In genomic region chr9:109931257-109932171, GRCm38 (mm10) we compare ENCODE assay signal across 7 mouse cellular contexts. TPM values are rescaled to one million over a fixed set of nuclear protein-coding genes. Genes with fewer than 3 reads are reported as not detected.
DNase-seq lines count a peak whose midpoint lies in the region; ATAC-seq lines count a peak whose summit lies in the region.

Gene Map4 (plus strand): TSS chr9:109931460.

- no peaks in the 10 kb centered on the region for H3K36me3 ChIP-seq in embryonic facial prominence, embryonic 11.5 days (replicated peaks; ENCODE audit: control insufficient read depth, insufficient read depth, low read depth, low read length)
- H3K36me3 ChIP-seq in limb, embryonic 11.5 days (ENCODE audit: control insufficient read depth, insufficient read depth, low read length) = no peaks in the 10 kb centered on the region
- H3K36me3 ChIP-seq in midbrain, embryonic 14.5 days (ENCODE audit: control insufficient read depth, insufficient read depth, low read length) = no peaks in the 10 kb centered on the region

- H3K4me1 ChIP-seq in embryonic facial prominence, embryonic 11.5 days (ENCODE audit: control insufficient read depth, insufficient read depth, low read length) = 0 out of 2 replicates have a peak, but pooled peaks cover 2% of the 10 kb centered on the region
- peaks cover 5% of the 10 kb centered on the region; the same call in 1 of the 2 replicates for H3K4me1 ChIP-seq in limb, embryonic 11.5 days (ENCODE audit: control insufficient read depth, insufficient read depth, low read length)
- H3K4me1 ChIP-seq in midbrain, embryonic 14.5 days (ENCODE audit: control insufficient read depth, insufficient read depth, low read length) = peaks cover 8% of the 10 kb centered on the region

- H3K4me3 ChIP-seq in embryonic facial prominence, embryonic 11.5 days (ENCODE audit: low read depth, low read length) = peak within 1 kb of the TSS; percentile 80
- H3K4me3 ChIP-seq in limb, embryonic 11.5 days (ENCODE audit: low read depth, low read length) = peak within 1 kb of the TSS; percentile 73
- H3K4me3 ChIP-seq in midbrain, embryonic 14.5 days (replicated peaks; ENCODE audit: low read depth, low read length) = peak within 1 kb of the TSS; percentile 84

- H3K9ac ChIP-seq in embryonic facial prominence, embryonic 11.5 days (replicated peaks; ENCODE audit: low read length) = peak within 1 kb of the TSS; percentile 82
- H3K9ac ChIP-seq in limb, embryonic 11.5 days (ENCODE audit: low read length) = peak within 1 kb of the TSS; percentile 74
- peak within 1 kb of the TSS; percentile 83 for H3K9ac ChIP-seq in midbrain, embryonic 14.5 days (replicated peaks; ENCODE audit: low read length)

- H3K27ac ChIP-seq in embryonic facial prominence, embryonic 11.5 days (replicated peaks; ENCODE audit: low read depth, low read length) = peak within 1 kb of the TSS; percentile 85
- peak within 1 kb of the TSS; percentile 88 for H3K27ac ChIP-seq in limb, embryonic 11.5 days (replicated peaks; ENCODE audit: low read depth, low read length)
- H3K27ac ChIP-seq in midbrain, embryonic 14.5 days (replicated peaks; ENCODE audit: low read depth, low read length) = peak within 1 kb of the TSS; percentile 93

- ATAC-seq in embryonic facial prominence, embryonic 11.5 days (replicated peaks; ENCODE audit: insufficient number of reproducible peaks, low FRiP score, low TSS enrichment, low read depth) = peak; percentile 97
- peak; percentile 99 for ATAC-seq in limb, embryonic 11.5 days (ENCODE audit: insufficient number of reproducible peaks, low FRiP score, low TSS enrichment, low read depth)
- peak; percentile 98 for ATAC-seq in midbrain, embryonic 14.5 days (ENCODE audit: low FRiP score, low TSS enrichment)

- no peaks in the 10 kb centered on the region for H3K27me3 ChIP-seq in embryonic facial prominence, embryonic 11.5 days (ENCODE audit: control insufficient read depth, insufficient read depth, low read length)
- H3K27me3 ChIP-seq in limb, embryonic 11.5 days (ENCODE audit: control insufficient read depth, insufficient read depth, low read length) = no peaks in the 10 kb centered on the region
- no peaks in the 10 kb centered on the region for H3K27me3 ChIP-seq in midbrain, embryonic 14.5 days (ENCODE audit: control insufficient read depth, insufficient read depth, low read length)

- peak within 1 kb of the TSS; percentile 73 for H3K4me2 ChIP-seq in embryonic facial prominence, embryonic 11.5 days (ENCODE audit: low read depth, low read length)
- H3K4me2 ChIP-seq in limb, embryonic 11.5 days (ENCODE audit: low read depth, severe bottlenecking) = peak within 1 kb of the TSS; percentile 88
- H3K4me2 ChIP-seq in midbrain, embryonic 14.5 days (ENCODE audit: low read length) = peak within 1 kb of the TSS; percentile 82

- under 1% methylated on average over 79 of the region's 94 CpGs for WGBS in embryonic facial prominence, embryonic 11.5 days
- WGBS in limb, embryonic 11.5 days = under 1% methylated on average over 94 of the region's 94 CpGs
- WGBS in midbrain, embryonic 14.5 days = under 1% methylated on average over 93 of the region's 94 CpGs

- no peaks in the 10 kb centered on the region for H3K9me3 ChIP-seq in embryonic facial prominence, embryonic 11.5 days (replicated peaks; ENCODE audit: control insufficient read depth, low read length)
- H3K9me3 ChIP-seq in limb, embryonic 11.5 days (ENCODE audit: control insufficient read depth, low read length) = no peaks in the 10 kb centered on the region
- no peaks in the 10 kb centered on the region for H3K9me3 ChIP-seq in midbrain, embryonic 14.5 days (ENCODE audit: control insufficient read depth, low read length)

- DNase-seq in adrenal gland, postnatal 14 days = peak; percentile 99
- peak; percentile 95 for DNase-seq in embryonic facial prominence, embryonic 11.5 days (ENCODE audit: low spot score)
- DNase-seq in heart, adult 11 months = peak; percentile 100
- peak; percentile 98 for DNase-seq in kidney, adult 18-20 months
- DNase-seq in limb, embryonic 11.5 days (ENCODE audit: low spot score) = peak; percentile 94
- peak; percentile 98 for DNase-seq in midbrain, embryonic 14.5 days
- DNase-seq in spleen, adult 18-20 months = peak; percentile 95 to 97

RNA-seq across cellular contexts. Expression of gene Map4, which starts in this region (rescaled TPM):
- 85.4 and 94.2 TPM in 2 replicates for total RNA-seq in adrenal gland, postnatal 14 days (2021)
- 50.0 and 50.5 TPM in 2 replicates for polyA plus RNA-seq in embryonic facial prominence, embryonic 11.5 days (2014; fragmentation: Nextera tagmentation; extraction: Ambion mirVana)
- polyA plus RNA-seq in limb, embryonic 11.5 days (2014; fragmentation: Nextera tagmentation; extraction: Ambion mirVana) = 38.5 and 43.6 TPM in 2 replicates
- 144 and 159 TPM in 2 replicates for polyA plus RNA-seq in midbrain, embryonic 14.5 days (2014; fragmentation: Nextera tagmentation; extraction: Ambion mirVana)

Comparison
In these comparisons a context has a peak if more than half of its experiments do, and no peak if none do; other contexts are left out.
1. Peak in every context shown above with its lines: DNase-seq, ATAC-seq, H3K4me3 ChIP-seq and H3K27ac ChIP-seq.